Mouse (Mus musculus): ENCODE measurements around the gene Apoe.

DNA sequence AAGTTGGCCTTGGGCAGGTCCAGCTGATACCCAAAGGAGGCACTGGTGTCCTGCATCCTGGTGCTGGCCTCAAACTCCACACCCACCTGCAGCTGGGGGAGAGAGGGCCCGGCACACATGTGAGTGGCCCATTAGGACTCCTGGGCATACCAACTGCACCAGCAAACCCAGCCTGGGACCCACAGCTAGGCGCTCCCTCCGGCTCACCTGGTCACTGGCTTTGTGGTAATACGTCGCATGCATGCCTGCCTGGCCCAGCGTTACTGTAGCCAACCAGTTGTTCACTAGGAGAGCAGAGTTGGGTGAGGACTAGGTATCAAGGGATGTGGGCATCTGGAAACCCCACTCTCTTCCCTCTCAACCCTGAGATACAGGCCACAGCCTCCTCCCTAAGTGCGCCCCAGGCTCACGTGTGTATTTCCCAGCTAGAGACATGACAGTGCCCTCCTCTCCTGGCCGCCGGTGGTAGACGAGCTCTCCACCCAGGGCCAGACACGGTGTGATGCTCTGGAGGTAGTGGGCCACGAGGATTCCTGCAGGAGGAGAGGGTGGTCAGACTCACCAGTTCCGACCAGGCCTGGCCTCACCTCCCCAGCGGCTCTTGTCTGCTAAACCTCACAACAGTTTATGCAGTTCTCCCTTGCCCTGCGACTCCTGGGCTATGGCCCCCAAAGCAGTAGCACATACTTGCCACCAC lies 4.0 kb upstream of the Apoe start:
- TF ChIP-seq CTCF (IDR thresholded peaks at IDR 0.05; ENCODE audit: low read depth, low read length) (no peak), TAL1 (conservative IDR thresholded peaks at IDR 0.05; ENCODE audit: low read depth, low read length) (no peak)
